Mouse (Mus musculus): ENCODE measurements around the gene Pdcd6ip. TPM values are rescaled to one million over a fixed set of nuclear protein-coding genes. Genes with fewer than 3 reads are reported as not detected.

Pdcd6ip gene
- 90.6 and 120 TPM in 2 replicates for polyA plus RNA-seq (2012; rRNA removed)

GRCm38 (mm10) chr9:113707481-113708360, at the start of gene Pdcd6ip:
TSS of gene Pdcd6ip (minus strand) at chr9:113708259.
- under 1% methylated on average over 77 of the region's 77 CpGs for WGBS
- Histone ChIP-seq H3K4me3 (replicated peaks; ENCODE audit: extremely low read depth, low read depth, low read length) (peak within 1 kb of the TSS; percentile 85), H3K4me1 (ENCODE audit: control insufficient read depth, insufficient read depth, low read length) (peaks cover 22% of the 10 kb centered on the region; the same call in 1 of the 2 replicates)
- TF ChIP-seq POLR2A (IDR thresholded peaks at IDR 0.05; ENCODE audit: borderline replicate concordance, extremely low read depth, low read depth, low read length) (peak; percentile 83), CTCF (IDR thresholded peaks at IDR 0.05; ENCODE audit: insufficient read depth, low read length) (no peak)
- peak; percentile 91 for DNase-seq

DNA sequence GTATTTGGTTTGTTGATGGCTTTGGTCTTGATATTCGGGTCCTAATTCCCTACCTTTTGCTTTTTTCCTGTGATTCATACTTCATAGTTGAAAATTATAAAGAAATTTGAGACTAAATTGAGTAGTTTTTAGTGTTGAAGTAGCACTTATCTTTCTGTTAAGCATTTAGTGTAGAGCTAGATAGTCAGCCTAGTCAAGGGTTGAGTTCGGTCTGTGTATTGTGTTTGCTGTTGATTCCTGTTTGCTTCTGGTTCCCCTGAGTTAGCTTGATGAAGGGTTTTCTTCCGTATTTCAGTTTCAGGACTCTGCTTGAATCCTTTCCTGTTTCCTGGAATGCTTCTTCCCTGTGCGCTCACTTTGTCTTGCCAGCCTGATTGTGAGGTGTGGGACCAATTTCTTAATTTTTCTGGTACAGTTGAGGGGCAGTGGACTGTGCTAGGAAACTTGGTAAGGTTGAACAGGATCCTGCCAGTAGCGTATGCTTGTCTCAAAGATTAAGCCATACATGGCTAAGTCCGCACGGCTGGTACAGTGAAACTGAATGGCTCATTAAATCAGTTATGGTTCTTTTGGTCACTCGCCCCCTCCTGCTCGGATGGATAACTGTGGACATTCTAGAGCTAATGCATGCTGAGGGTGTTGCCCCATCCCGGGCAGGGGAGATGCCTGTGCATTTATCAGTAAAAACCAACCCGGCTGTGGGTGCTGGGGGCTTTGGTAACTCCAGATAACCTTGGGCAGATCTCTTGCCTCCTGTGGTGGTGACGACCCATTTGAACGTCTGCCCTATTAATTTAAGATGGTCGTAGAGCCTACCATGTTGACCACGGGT, 48.0 kb upstream of the Pdcd6ip start:
- WGBS = 86% methylated on average over 15 of the region's 15 CpGs
- H3K4me1 ChIP-seq (ENCODE audit: control insufficient read depth, insufficient read depth, low read length) = no peaks in the 10 kb centered on the region
- DNase-seq = no peak
- TF ChIP-seq POLR2A (IDR thresholded peaks at IDR 0.05; ENCODE audit: borderline replicate concordance, extremely low read depth, low read depth, low read length) = no peak
- TF ChIP-seq CTCF (IDR thresholded peaks at IDR 0.05; ENCODE audit: insufficient read depth, low read length) = no peak
- H3K4me3 ChIP-seq (replicated peaks; ENCODE audit: extremely low read depth, low read depth, low read length) = no peak overlapping the region

DNA sequence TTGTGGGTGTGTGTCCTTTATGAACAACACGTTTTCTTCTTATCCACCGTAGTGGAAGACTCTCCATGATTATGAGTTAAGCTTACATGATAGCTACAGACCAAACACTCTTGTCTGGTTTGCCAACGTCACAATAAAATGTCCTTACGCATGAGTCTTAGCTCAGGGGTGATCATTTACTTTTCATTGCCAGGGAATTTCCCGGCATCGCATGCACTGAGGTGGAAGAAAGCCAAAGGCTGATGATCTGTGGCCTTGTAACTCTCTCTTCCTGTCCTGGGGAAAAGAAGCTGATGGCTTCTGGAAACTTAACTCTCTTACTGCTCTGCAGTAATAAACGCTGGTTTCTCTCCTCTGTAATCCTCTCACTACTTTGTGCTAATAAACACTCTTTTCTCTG, 41.3 kb upstream of the Pdcd6ip start:
- WGBS = 32% methylated on average over 7 of the region's 7 CpGs
- no peak for TF ChIP-seq POLR2A (IDR thresholded peaks at IDR 0.05; ENCODE audit: borderline replicate concordance, extremely low read depth, low read depth, low read length)
- no peak for TF ChIP-seq CTCF (IDR thresholded peaks at IDR 0.05; ENCODE audit: insufficient read depth, low read length)

GRCm38 (mm10) chr9:113743291-113743690, 35.2 kb upstream of the Pdcd6ip start:
- Histone ChIP-seq H3K4me1 (ENCODE audit: control insufficient read depth, insufficient read depth, low read length) (peaks cover 6% of the 10 kb centered on the region), H3K4me3 (replicated peaks; ENCODE audit: extremely low read depth, low read depth, low read length) (no peak overlapping the region)
- TF ChIP-seq CTCF (IDR thresholded peaks at IDR 0.05; ENCODE audit: insufficient read depth, low read length) (no peak), POLR2A (IDR thresholded peaks at IDR 0.05; ENCODE audit: borderline replicate concordance, extremely low read depth, low read depth, low read length) (no peak)
- 35% methylated on average over 3 of the region's 3 CpGs for WGBS
- DNase-seq = no peak

More for the DNA sequence above, 41.3 kb upstream of the Pdcd6ip start:
- DNase-seq = no peak
- Histone ChIP-seq H3K4me3 (replicated peaks; ENCODE audit: extremely low read depth, low read depth, low read length) (no peak overlapping the region), H3K4me1 (ENCODE audit: control insufficient read depth, insufficient read depth, low read length) (no peaks in the 10 kb centered on the region; the same call in 1 of the 2 replicates)

- DNase-seq = peak; percentile 31
- TF ChIP-seq POLR2A (IDR thresholded peaks at IDR 0.05; ENCODE audit: borderline replicate concordance, extremely low read depth, low read depth, low read length) = no peak
- no peak for TF ChIP-seq CTCF (IDR thresholded peaks at IDR 0.05; ENCODE audit: insufficient read depth, low read length)
These were observed 34.3 kb upstream of the Pdcd6ip start for GRCm38 (mm10) chr9:113742361-113742794.

DNA sequence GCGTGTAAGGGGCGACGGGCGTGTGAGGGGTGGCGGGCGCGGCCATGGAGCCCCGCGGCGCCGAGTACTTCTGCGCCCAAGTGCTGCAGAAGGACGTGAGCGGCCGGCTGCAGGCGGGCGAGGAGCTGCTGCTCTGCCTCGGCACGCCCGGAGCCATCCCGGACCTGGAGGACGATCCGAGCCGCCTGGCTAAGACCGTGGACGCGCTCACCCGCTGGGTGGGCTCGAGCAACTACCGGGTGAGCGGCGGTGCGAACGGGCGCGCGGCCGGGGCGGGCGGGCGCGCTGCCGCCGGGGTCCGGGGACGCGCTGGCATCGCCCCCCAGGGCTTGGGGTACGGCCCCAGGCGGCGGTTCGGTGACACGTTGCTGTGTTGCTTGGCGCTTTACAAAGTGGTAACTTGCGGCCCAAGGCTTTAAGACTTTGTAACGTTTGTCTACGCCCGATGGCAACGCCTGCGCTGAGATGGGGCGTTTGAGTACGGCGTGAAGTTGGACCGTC, 33.6 kb upstream of the Pdcd6ip start:
- Histone ChIP-seq H3K4me1 (ENCODE audit: control insufficient read depth, insufficient read depth, low read length) (peaks cover 6% of the 10 kb centered on the region), H3K4me3 (replicated peaks; ENCODE audit: extremely low read depth, low read depth, low read length) (peak overlapping the region; percentile 90)
- TF ChIP-seq CTCF (IDR thresholded peaks at IDR 0.05; ENCODE audit: insufficient read depth, low read length) = no peak
- TF ChIP-seq POLR2A (IDR thresholded peaks at IDR 0.05; ENCODE audit: borderline replicate concordance, extremely low read depth, low read depth, low read length) = no peak
- WGBS = 1% methylated on average over 63 of the region's 64 CpGs
- peak; percentile 62 for DNase-seq

More at GRCm38 (mm10) chr9:113742361-113742794, 34.3 kb upstream of the Pdcd6ip start:
- H3K4me3 ChIP-seq (replicated peaks; ENCODE audit: extremely low read depth, low read depth, low read length) = peak overlapping the region; percentile 90
- H3K4me1 ChIP-seq (ENCODE audit: control insufficient read depth, insufficient read depth, low read length) = peaks cover 6% of the 10 kb centered on the region
- WGBS = under 1% methylated on average over 17 of the region's 17 CpGs

GRCm38 (mm10) chr9:113741108-113741636, 33.1 kb upstream of the Pdcd6ip start, which contains the start of gene Clasp2:
TSS of gene Clasp2 (plus strand) at chr9:113741473.
- peak within 1 kb of the TSS; percentile 90 for H3K4me3 ChIP-seq (replicated peaks; ENCODE audit: extremely low read depth, low read depth, low read length)
- under 1% methylated on average over 63 of the region's 63 CpGs for WGBS
- peak; percentile 87 for DNase-seq
- H3K4me1 ChIP-seq (ENCODE audit: control insufficient read depth, insufficient read depth, low read length) = peaks cover 6% of the 10 kb centered on the region
- peak; percentile 63; the same call in 1 of the 2 replicates for TF ChIP-seq POLR2A (IDR thresholded peaks at IDR 0.05; ENCODE audit: borderline replicate concordance, extremely low read depth, low read depth, low read length)
- TF ChIP-seq CTCF (IDR thresholded peaks at IDR 0.05; ENCODE audit: insufficient read depth, low read length) = no peak

- TF ChIP-seq CTCF (IDR thresholded peaks at IDR 0.05; ENCODE audit: insufficient read depth, low read length) = no peak
- TF ChIP-seq POLR2A (IDR thresholded peaks at IDR 0.05; ENCODE audit: borderline replicate concordance, extremely low read depth, low read depth, low read length) = no peak
- Histone ChIP-seq H3K4me1 (ENCODE audit: control insufficient read depth, insufficient read depth, low read length) (peaks cover 6% of the 10 kb centered on the region), H3K4me3 (replicated peaks; ENCODE audit: extremely low read depth, low read depth, low read length) (no peak overlapping the region)
- WGBS = 26% methylated on average over 6 of the region's 6 CpGs
- DNase-seq = no peak
These were observed 30.9 kb upstream of the Pdcd6ip start for GRCm38 (mm10) chr9:113738941-113739340.

GRCm38 (mm10) chr9:113738021-113738420, 30.0 kb upstream of the Pdcd6ip start:
- no peak for TF ChIP-seq CTCF (IDR thresholded peaks at IDR 0.05; ENCODE audit: insufficient read depth, low read length)
- DNase-seq = no peak
- Histone ChIP-seq H3K4me3 (replicated peaks; ENCODE audit: extremely low read depth, low read depth, low read length) (no peak overlapping the region), H3K4me1 (ENCODE audit: control insufficient read depth, insufficient read depth, low read length) (peaks cover 6% of the 10 kb centered on the region)
- WGBS = 49% methylated on average over 9 of the region's 9 CpGs
